Mouse (Mus musculus): ENCODE results near the gene Gnptab. TPM values are rescaled to one million over a fixed set of nuclear protein-coding genes. Genes with fewer than 3 reads are reported as not detected.

Gnptab gene
- polyA plus RNA-seq, 1 experiment from 2014 or later, result 4.0 TPM

DNA sequence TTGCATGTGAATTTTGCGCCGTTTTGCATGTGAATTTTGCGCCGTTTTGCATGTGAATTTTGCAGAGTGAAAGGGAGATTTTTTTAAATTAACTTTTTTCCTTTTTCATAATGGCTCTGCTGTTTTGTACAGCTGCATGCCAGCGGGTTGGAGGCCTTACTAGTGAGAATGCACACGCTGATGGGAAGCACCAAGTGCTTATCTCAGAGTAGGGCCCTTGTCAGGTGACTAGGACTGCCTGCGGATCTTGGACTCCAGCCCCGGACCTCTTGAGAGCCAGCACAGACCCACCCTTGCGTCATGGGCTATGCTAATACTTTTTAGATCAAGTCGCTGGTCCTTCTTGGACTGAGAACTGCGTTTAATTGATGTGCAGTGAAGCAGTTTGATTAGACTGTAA, 1.1 kb downstream of the Gnptab start:
- Histone ChIP-seq H3K4me1 (replicated peaks) (peaks cover 49% of the 10 kb centered on the region), H3K4me3 (replicated peaks) (peak overlapping the region; percentile 79), H3K4me2 (peak overlapping the region; percentile 96), H3K9ac (peak overlapping the region; percentile 82), H3K27me3 (no peaks in the 10 kb centered on the region), H3K9me3 (replicated peaks) (no peaks in the 10 kb centered on the region), H3K36me3 (no peaks in the 10 kb centered on the region), H3K27ac (peak overlapping the region; percentile 76; the same call in 1 of the 2 replicates)
- DNase-seq, result peak; percentile 48
- peak; percentile 82 for ATAC-seq (ENCODE audit: low read depth)
- 1% methylated on average over 11 of the region's 11 CpGs for WGBS (ENCODE audit: insufficient replicate concordance)

DNA sequence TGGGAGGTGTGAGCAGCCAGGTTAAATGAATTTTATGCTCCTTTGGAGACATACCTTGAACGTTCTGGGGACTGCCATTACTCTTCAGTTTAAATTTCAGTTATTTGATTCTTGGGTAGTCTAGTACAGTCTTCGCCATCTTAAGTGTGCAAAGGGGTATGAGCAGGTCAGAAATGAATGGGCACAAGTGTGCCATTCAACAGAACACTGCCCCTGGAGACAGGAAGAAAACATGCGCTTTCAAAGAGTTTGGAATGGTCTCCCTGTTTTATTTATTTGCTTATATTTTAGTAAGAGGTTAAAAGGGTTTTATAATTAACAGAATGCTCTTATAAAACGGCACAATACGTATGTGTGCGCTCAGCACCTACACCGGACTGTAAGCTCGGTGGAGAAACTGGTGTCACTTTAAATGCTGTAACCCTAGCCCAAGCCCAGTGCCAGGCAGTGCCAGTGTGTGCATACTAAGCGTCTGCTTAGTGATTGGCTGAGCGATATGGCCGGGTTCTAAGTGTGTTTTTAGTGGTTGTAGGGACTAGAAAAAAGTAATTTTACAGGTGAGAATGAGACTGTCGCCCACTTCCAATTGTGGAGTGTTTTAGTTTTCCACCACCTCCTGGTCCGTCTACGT, 1.6 kb downstream of the Gnptab start:
- ATAC-seq (ENCODE audit: low read depth) (no peak), DNase-seq (no peak)
- WGBS (ENCODE audit: insufficient replicate concordance), result 52% methylated on average over 14 of the region's 14 CpGs
- Histone ChIP-seq H3K4me2 (peak overlapping the region; percentile 96), H3K36me3 (no peaks in the 10 kb centered on the region), H3K27me3 (no peaks in the 10 kb centered on the region), H3K9me3 (replicated peaks) (no peaks in the 10 kb centered on the region), H3K9ac (peak overlapping the region; percentile 82), H3K4me1 (replicated peaks) (peaks cover 54% of the 10 kb centered on the region), H3K27ac (no peak overlapping the region), H3K4me3 (replicated peaks) (peak overlapping the region; percentile 79)

DNA sequence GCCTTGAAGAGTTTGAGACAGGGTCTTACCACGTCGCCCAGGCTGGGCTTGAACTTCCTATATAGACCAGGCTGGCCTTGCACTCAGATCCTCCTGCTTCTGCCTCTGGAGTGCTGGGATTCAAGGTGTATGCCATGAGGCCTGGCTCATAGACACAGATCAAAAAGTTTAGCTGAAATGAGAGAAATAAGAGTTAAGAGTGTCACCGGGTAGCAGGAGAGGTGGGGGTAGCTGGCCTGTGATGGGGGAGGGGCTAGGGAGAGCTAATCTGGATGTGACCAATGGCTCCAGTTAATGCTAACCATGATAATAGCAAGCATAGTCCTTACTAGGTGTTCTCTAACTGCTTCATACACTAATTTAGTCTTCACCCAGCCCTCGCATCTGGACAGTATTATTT, 2.4 kb downstream of the Gnptab start:
- H3K4me3 ChIP-seq (replicated peaks), result peak overlapping the region; percentile 79; the same call in 1 of the 2 replicates
- H3K36me3 ChIP-seq, result no peaks in the 10 kb centered on the region
- DNase-seq, result no peak
- H3K9me3 ChIP-seq (replicated peaks), result no peaks in the 10 kb centered on the region
- no peak overlapping the region for H3K9ac ChIP-seq
- H3K4me1 ChIP-seq (replicated peaks), result peaks cover 61% of the 10 kb centered on the region
- peak overlapping the region; percentile 96 for H3K4me2 ChIP-seq
- H3K27ac ChIP-seq, result no peak overlapping the region
- 59% methylated on average over 4 of the region's 4 CpGs for WGBS (ENCODE audit: insufficient replicate concordance)
- ATAC-seq (ENCODE audit: low read depth), result no peak
- no peaks in the 10 kb centered on the region for H3K27me3 ChIP-seq

DNA sequence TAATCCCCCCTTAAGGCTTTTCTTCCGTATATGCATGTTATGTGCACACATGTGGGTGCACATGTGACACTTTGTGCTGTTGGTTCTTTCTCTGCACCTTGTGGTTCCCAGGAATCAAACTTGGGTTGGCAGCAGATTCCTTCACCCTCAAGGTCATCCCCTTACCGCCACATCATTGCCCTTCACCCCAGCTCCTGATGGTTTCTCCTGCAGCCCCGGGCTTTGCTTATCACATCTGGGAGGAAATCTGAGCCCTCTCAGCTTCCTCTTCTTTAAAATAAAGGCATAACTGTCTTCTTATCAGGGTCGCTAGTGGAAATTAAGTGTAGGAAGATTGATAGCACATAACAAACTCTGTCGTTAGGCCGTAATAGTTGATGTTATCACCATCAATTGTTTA, 3.1 kb downstream of the Gnptab start:
- 20% methylated on average over 6 of the region's 6 CpGs for WGBS (ENCODE audit: insufficient replicate concordance)
- no peak overlapping the region for H3K4me3 ChIP-seq (replicated peaks)
- H3K4me2 ChIP-seq, result no peak overlapping the region
- no peak for DNase-seq
- peaks cover 66% of the 10 kb centered on the region for H3K4me1 ChIP-seq (replicated peaks)
- H3K27ac ChIP-seq, result no peak overlapping the region
- no peaks in the 10 kb centered on the region for H3K9me3 ChIP-seq (replicated peaks)
- no peaks in the 10 kb centered on the region for H3K36me3 ChIP-seq
- H3K27me3 ChIP-seq, result no peaks in the 10 kb centered on the region
- H3K9ac ChIP-seq, result no peak overlapping the region
- ATAC-seq (ENCODE audit: low read depth), result no peak

DNA sequence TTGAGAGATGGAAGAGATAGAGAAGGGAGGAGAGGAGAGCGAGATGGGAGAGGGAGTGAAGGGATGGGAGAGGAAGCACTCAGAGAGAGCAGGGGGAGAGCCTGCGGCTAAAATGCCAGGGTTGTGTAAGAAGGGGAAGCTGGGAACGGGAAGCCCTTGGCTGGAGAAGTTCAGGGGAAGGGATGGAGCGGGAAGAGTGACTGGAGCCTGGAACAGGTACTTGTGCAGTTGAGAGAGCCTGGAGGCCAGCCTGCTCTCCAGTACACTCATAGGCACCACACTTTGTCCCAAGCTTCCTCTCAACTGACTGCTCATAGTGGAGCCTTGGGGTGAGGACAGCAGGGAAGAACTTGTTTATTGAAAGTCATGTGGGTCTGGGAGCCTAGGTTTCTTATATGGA, 4.5 kb downstream of the Gnptab start:
- Histone ChIP-seq H3K4me1 (replicated peaks) (peaks cover 64% of the 10 kb centered on the region), H3K4me3 (replicated peaks) (no peak overlapping the region), H3K36me3 (no peaks in the 10 kb centered on the region), H3K9me3 (replicated peaks) (no peaks in the 10 kb centered on the region), H3K27me3 (no peaks in the 10 kb centered on the region), H3K9ac (no peak overlapping the region), H3K4me2 (no peak overlapping the region), H3K27ac (no peak overlapping the region)
- 35% methylated on average over 4 of the region's 4 CpGs for WGBS (ENCODE audit: insufficient replicate concordance)
- ATAC-seq (ENCODE audit: low read depth) (no peak), DNase-seq (no peak)

DNA sequence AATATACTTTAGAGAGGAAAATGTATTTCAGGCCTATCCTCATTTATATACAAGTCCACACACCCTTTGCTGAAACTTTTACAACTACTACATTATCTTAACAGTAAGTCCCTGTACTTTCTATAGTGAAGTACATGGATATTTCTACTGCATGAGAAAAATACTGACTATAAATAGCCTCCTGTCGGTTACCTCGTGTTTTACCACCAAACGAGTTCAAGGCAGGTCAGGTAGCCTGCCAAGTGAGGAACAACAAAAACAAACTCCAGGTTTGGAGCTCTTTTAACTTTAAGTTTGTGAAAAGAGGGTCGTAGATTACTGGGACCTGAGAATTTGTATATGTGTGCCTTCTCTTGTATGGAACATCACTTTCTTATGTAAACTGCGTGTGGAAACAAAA, 5.1 kb downstream of the Gnptab start:
- Histone ChIP-seq H3K9me3 (replicated peaks) (no peaks in the 10 kb centered on the region), H3K4me3 (replicated peaks) (no peak overlapping the region), H3K9ac (no peak overlapping the region), H3K36me3 (no peaks in the 10 kb centered on the region), H3K4me2 (no peak overlapping the region), H3K27ac (no peak overlapping the region), H3K27me3 (no peaks in the 10 kb centered on the region), H3K4me1 (replicated peaks) (peaks cover 66% of the 10 kb centered on the region)
- DNase-seq (no peak), ATAC-seq (ENCODE audit: low read depth) (no peak)
- 41% methylated on average over 5 of the region's 5 CpGs for WGBS (ENCODE audit: insufficient replicate concordance)

DNA sequence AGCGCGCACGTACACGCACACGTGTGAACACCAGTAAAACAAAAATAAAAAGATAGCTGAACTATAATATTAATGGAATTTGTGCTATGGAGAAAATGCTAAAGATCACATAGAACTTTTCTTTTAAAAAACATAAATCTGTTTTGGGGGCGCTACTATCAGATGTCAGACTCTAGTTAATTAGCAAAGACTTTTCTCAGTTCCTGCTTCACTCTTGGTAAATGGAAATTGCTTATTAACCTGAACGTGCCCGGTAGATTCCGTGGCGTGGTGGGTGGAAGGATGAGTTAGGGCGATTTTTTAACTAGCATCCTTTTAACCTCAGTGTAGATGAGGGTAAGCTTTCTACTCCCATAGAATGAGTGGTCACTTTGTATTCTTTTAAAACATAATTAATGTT, 6.4 kb downstream of the Gnptab start:
- Histone ChIP-seq H3K4me1 (replicated peaks) (peaks cover 67% of the 10 kb centered on the region), H3K4me2 (no peak overlapping the region)
- 82% methylated on average over 11 of the region's 11 CpGs for WGBS (ENCODE audit: insufficient replicate concordance)

DNA sequence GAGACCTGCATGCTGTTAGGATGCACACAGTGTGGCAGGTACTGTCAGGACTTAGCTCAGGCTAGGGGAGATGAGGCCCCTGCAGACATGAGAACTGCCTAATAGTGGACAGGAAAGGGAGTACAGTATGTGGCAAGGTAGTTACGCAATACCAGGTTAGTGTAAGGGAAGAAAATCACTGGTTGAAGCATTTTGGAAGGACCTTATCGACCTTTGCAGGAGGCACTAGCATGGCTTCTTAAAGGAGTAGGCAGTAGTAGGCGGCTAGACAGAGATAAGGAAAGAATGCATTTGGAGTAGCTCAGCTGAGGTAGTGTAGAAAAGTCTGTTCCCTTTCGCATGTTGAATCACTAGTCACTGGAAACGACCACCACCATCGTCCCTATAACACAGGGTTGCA, 6.8 kb downstream of the Gnptab start:
- no peak overlapping the region for H3K9ac ChIP-seq
- DNase-seq, result peak; percentile 36
- ATAC-seq (ENCODE audit: low read depth), result peak; percentile 86
- WGBS (ENCODE audit: insufficient replicate concordance), result 12% methylated on average over 6 of the region's 6 CpGs
- no peak overlapping the region for H3K4me3 ChIP-seq (replicated peaks)
- no peak overlapping the region for H3K27ac ChIP-seq
- no peaks in the 10 kb centered on the region for H3K9me3 ChIP-seq (replicated peaks)
- no peaks in the 10 kb centered on the region for H3K27me3 ChIP-seq
- H3K4me2 ChIP-seq, result peak overlapping the region; percentile 23; the same call in 1 of the 2 replicates
- no peaks in the 10 kb centered on the region for H3K36me3 ChIP-seq
- H3K4me1 ChIP-seq (replicated peaks), result peaks cover 66% of the 10 kb centered on the region

More for the DNA sequence above, 6.4 kb downstream of the Gnptab start:
- Histone ChIP-seq H3K9me3 (replicated peaks) (no peaks in the 10 kb centered on the region), H3K36me3 (no peaks in the 10 kb centered on the region), H3K27ac (no peak overlapping the region), H3K4me3 (replicated peaks) (no peak overlapping the region), H3K9ac (no peak overlapping the region), H3K27me3 (no peaks in the 10 kb centered on the region)
- ATAC-seq (ENCODE audit: low read depth) (no peak), DNase-seq (no peak)

DNA sequence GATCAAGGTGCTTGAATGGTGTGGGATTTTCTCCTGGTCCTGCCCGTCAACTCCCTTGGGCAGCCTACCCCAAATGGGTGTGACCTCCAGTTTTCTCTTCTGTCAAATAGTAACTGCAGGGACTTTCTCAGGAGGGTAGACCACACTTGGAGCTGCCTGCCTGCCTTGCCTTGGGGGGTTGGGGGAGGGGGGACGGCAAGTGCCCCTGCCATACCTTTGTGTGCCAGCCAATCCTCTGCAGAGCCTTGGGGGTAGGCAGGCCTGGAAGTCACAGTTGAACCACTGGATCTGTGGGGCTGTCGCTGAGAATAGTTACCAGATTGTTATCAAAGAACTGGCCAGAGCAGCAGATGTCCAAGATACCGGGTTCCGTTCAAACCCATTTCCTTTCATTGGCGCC, 7.3 kb downstream of the Gnptab start:
- Histone ChIP-seq H3K4me3 (replicated peaks) (no peak overlapping the region; the same call in 1 of the 2 replicates), H3K9ac (no peak overlapping the region), H3K4me1 (replicated peaks) (peaks cover 61% of the 10 kb centered on the region), H3K27ac (no peak overlapping the region), H3K36me3 (no peaks in the 10 kb centered on the region), H3K27me3 (no peaks in the 10 kb centered on the region), H3K9me3 (replicated peaks) (no peaks in the 10 kb centered on the region), H3K4me2 (peak overlapping the region; percentile 23; the same call in 1 of the 2 replicates)
- WGBS (ENCODE audit: insufficient replicate concordance), result 20% methylated on average over 6 of the region's 6 CpGs
- DNase-seq, result no peak
- no peak; the same call in 1 of the 2 replicates for ATAC-seq (ENCODE audit: low read depth)

DNA sequence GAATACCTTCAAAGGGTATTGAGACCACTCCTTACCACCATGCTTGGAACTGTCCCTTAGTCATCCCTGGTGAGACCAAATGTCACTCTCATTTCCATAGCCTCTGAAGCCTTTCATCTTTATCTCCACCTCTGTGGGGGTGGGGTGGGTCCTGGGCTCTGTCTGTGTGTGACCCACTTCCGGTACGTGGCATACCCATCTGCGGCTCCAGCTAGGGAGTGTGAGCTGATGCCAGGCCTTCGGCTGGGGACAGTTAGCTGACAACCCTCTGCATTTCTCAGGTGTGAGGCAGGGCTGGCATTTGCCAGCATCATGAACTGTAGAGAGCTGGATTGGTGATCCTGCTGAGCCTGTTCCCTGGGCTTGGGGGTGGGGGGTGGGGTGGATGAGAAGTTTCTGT, 10.6 kb downstream of the Gnptab start:
- Histone ChIP-seq H3K36me3 (0 out of 2 replicates have a peak, but pooled peaks cover 5% of the 10 kb centered on the region), H3K27ac (no peak overlapping the region), H3K4me2 (peak overlapping the region; percentile 4; the same call in 1 of the 2 replicates), H3K4me1 (replicated peaks) (peaks cover 43% of the 10 kb centered on the region), H3K27me3 (no peaks in the 10 kb centered on the region), H3K9ac (no peak overlapping the region), H3K4me3 (replicated peaks) (no peak overlapping the region), H3K9me3 (replicated peaks) (no peaks in the 10 kb centered on the region)
- WGBS (ENCODE audit: insufficient replicate concordance), result 22% methylated on average over 4 of the region's 4 CpGs
- peak; percentile 24; the same call in 1 of the 2 replicates for ATAC-seq (ENCODE audit: low read depth)
- DNase-seq, result no peak

DNA sequence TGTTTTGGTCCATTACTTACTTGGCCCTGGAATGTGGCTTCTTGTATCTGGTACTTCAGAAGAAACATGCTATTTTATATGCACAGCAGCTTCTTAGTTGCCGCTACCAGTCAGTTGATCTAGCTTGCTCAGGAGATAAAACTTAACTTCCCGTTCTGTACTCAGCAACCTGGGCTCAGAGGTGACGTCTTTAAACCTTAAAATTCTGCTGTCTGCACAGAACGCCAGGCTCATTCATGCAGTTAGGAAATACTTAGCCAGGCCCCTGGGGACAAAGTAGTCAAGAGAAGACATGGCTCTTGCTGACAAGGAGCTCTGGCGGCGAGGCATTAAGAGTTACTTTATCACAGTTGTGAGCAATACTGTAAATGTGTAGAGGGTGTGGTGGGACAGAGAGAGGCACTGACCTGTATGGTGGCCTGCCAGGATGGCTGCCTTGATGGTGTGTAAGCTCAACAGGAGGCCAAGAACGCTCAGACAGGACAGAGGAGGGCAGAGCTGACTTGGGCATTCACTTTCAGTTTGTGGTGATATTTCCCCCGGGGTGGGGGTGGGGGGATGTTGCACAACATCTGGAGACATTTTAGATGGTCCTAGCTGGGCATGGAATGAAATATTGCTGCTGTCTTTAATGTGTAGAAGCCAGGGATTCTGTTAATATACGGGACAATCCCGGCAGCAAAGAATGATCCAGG, 11.3 kb downstream of the Gnptab start:
- Histone ChIP-seq H3K4me3 (replicated peaks) (no peak overlapping the region), H3K27ac (no peak overlapping the region), H3K9me3 (replicated peaks) (no peaks in the 10 kb centered on the region), H3K36me3 (0 out of 2 replicates have a peak, but pooled peaks cover 5% of the 10 kb centered on the region), H3K4me2 (peak overlapping the region; percentile 29), H3K27me3 (no peaks in the 10 kb centered on the region), H3K9ac (no peak overlapping the region), H3K4me1 (replicated peaks) (peaks cover 38% of the 10 kb centered on the region)
- no peak for DNase-seq
- WGBS (ENCODE audit: insufficient replicate concordance), result 33% methylated on average over 10 of the region's 10 CpGs
- no peak for ATAC-seq (ENCODE audit: low read depth)
